Comparison of ENCODE assay signal across 28 mouse cellular contexts in the genomic region with DNA sequence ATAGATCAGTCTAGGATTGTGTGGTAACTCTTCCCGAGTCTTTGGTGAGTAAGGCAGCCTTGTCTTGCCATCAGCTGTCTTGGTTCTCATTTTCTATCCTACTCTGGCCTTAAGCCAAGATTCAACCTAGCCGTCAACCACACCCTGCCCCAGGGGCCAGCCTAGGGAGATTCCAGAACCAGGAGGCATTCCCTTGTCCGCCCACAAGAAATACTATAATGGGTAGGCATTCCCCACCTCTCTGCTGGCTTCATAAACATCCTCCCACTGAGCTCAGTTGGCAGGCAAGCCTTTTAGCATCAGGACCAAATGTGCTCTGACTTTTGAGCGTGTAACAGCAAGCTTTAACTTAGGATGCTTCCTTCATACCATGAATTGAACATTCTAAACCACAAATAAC. TPM values are rescaled to one million over a fixed set of nuclear protein-coding genes. Genes with fewer than 3 reads are reported as not detected.
DNase-seq lines count a peak whose midpoint lies in the region; ATAC-seq and TF ChIP-seq lines count a peak whose summit lies in the region.
"Had no signal": no experiment of that assay in that cellular context is flagged by ENCODE, and none has a peak within 500 bp of the region (broad histone marks: within the 10 kb centered on the region; RNA-seq: fewer than 3 reads in every experiment).

No protein-coding gene starts in this region.

- H3K27ac ChIP-seq in layer of hippocampus, adult 2 months: no peak overlapping the region
- H3K27ac ChIP-seq: embryonic facial prominence, embryonic 15.5 days; limb, embryonic 12.5 days; liver, embryonic 12.5 days had no signal

- no peak overlapping the region for H3K4me3 ChIP-seq in layer of hippocampus, adult 2 months
- H3K4me3 ChIP-seq: embryonic facial prominence, embryonic 15.5 days; limb, embryonic 12.5 days; liver, embryonic 12.5 days had no signal

- TF ChIP-seq CTCF in layer of hippocampus, adult 2 months (conservative IDR thresholded peaks at IDR 0.05): no peak

- DNase-seq in frontal cortex, postnatal 10 days (ENCODE audit: low spot score in 2 of 2): no peak
- peak; percentile 13 for DNase-seq in right cerebral cortex, adult 18-20 months
- DNase-seq in right cerebral cortex, postnatal 14 days: no peak
- DNase-seq in layer of hippocampus, adult 2 months (ENCODE audit: low spot score in 2 of 2): peak; percentile 13 to 29
- peak; percentile 31 for DNase-seq in telencephalon, adult 2 months (ENCODE audit: low read depth, low spot score)
- no peak for DNase-seq in adrenal gland, adult 2 months
- no peak for DNase-seq in thymus, postnatal 10 days (ENCODE audit: low spot score in 2 of 2)
- DNase-seq: adrenal gland, postnatal 25 days; cerebellum, adult 11-12 months; cerebellum, postnatal 14 days; heart, postnatal 10 days; lung, adult 2 months; retina, postnatal 1 day; thymus, adult 18-20 months had no signal

- ATAC-seq in frontal cortex, adult (ENCODE audit: low TSS enrichment): peak; percentile 69
- ATAC-seq: inflammation-experienced regulatory T-cells, adult 6 months; liver, embryonic 12.5 days; Patski had no signal

RNA-seq across cellular contexts. Expression of gene F2rl1, which starts 10.3 kb away (rescaled TPM):
- total RNA-seq in layer of hippocampus, adult 2 months (2021): under 1 TPM; 0.17 to 0.18 TPM
- total RNA-seq in adrenal gland, adult 2 months (2021): under 1 TPM; 0.17 to 0.20 TPM
- 0.12 and 0.28 TPM in 2 replicates for polyA plus RNA-seq in adrenal gland, adult 2 months (2012; rRNA removed)
- polyA plus RNA-seq: forebrain, embryonic 11.5 days; neural tube, embryonic 11.5 days had no signal

RNA-seq across cellular contexts. Expression of gene S100z, which starts 36.2 kb away (rescaled TPM):
- not detected for total RNA-seq in layer of hippocampus, adult 2 months (2021)
- not detected for total RNA-seq in adrenal gland, adult 2 months (2021)
- not detected in 2 replicates for polyA plus RNA-seq in adrenal gland, adult 2 months (2012; rRNA removed)
- total RNA-seq: adrenal gland, postnatal 25 days; heart, postnatal 10 days; left cerebral cortex, postnatal 10 days; megakaryocyte-erythroid progenitor cell, adult 5-6 weeks had no signal
- polyA plus RNA-seq: heart, embryonic 11.5 days; hindbrain, embryonic 11.5 days; inflammation-experienced regulatory T-cells, adult 6 months; kidney, embryonic 14.5 days; large intestine, adult 2 months; limb, embryonic 12.5 days; liver, embryonic 12.5 days; lung, adult 2 months; neural tube, embryonic 11.5 days; Patski had no signal

Comparison
In these comparisons a context has a peak if more than half of its experiments do, and no peak if none do; other contexts are left out.
1. DNase-seq: peak in right cerebral cortex, adult 18-20 months (single experiment), layer of hippocampus, adult 2 months (2 of 2) and telencephalon, adult 2 months (single experiment); none in frontal cortex, postnatal 10 days (0 of 2), right cerebral cortex, postnatal 14 days (single experiment), adrenal gland, adult 2 months (single experiment) and thymus, postnatal 10 days (0 of 2).